Mouse (Mus musculus) cerebellum, postnatal 36 days (tissue): Measurements from ENCODE around the gene Sema3f.
A peak's percentile ranks its signal among the peaks of the same experiment; 100 is the strongest.

ENCODE experiments used
- DNase-seq, 2 experiments: peaks; one replicate each; pipeline ENCODE4 v3.0.0; 2021 to 2022; ENCODE audit warnings: mixed read lengths in 2 of 2

The Sema3f gene

DNA sequence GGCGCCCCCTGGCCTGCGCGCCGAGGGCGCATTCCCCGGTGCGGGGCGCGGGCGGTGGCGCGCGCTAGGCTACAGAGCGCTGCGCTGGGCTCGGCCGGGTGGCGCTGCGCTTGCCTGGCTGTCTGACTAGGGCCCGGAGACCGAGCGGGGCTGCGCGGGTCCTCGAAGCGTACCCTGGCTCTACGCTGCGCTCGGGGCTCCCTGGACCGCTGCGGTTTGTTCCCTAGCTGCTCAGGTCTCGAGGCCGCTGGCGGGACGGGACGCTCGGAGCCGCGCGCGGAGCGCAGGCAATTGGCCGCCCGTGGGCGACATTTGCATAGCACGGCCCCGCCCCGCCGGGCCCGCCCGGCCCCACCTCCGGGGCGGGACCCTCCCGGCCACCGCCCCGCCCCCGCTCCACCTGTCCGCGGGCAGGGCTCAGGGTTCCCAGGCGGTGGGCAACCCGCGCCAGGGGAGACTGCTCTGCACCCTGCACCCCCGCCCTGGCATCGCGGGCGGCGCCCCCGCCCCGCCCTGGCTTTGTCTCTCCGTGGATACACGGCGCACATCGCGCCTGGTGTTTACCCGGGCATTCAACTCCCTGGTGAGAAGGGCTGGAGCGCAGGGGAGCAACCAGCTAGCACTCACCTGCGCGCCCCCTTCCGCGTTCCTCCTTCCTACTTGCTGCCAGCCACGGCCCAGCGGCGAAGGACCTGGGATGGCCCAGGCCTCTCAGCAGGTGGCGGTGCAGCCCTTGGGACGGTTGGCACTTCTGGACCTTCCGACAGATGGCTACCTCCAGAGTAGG lies at the start of gene Sema3f:
Gene Sema3f (minus strand): TSS at position 779 of the 787 bp plus-strand sequence.
- DNase-seq, result peak; percentile 77 to 88

DNA sequence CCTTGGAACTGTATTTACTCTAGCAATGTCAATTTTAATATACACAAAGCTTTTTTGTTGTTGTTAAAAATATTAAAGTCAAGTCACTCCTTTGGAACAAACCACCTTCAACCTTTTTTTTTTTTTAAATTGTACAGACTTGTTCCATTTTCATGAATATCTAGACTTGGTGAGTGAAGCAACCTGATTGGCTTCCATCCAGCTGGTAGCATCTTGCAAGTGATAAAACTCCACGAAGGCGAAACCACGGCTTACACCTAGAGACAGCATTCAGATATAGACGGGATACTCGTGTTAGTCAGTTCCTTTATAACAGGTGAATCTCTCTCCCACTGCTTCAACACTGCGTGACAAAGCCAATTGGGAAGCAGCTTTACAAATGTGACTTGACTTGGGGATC lies 49.3 kb upstream of the Sema3f start:
- DNase-seq, result no peak

DNA sequence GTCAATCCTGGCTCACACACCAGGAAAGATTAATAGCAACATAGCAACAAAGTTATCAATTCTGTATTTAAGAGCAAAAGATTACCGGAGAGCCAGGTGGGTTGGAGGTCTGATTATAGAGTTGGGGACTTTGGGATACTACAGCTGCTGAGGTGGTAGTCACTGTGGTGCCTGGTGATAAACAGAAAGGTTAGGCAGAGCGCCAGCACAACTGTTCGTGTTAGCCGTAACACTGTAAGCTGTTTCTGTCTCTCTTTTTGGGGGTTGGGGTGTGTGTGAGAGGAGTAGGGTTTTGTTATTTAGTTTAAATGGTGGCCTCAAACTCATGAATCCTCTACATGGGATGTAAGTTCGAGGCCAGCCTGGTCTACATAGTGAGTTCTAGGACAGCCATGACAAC lies 40.1 kb upstream of the Sema3f start:
- DNase-seq, result no peak

GRCm38 (mm10) chr9:107748063-107748462 lies 37.8 kb upstream of the Sema3f start:
- no peak for DNase-seq

GRCm38 (mm10) chr9:107747310-107747709 lies 37.0 kb upstream of the Sema3f start:
- no peak for DNase-seq

- DNase-seq, result no peak
These were observed 36.4 kb upstream of the Sema3f start for GRCm38 (mm10) chr9:107746679-107747078.

DNA sequence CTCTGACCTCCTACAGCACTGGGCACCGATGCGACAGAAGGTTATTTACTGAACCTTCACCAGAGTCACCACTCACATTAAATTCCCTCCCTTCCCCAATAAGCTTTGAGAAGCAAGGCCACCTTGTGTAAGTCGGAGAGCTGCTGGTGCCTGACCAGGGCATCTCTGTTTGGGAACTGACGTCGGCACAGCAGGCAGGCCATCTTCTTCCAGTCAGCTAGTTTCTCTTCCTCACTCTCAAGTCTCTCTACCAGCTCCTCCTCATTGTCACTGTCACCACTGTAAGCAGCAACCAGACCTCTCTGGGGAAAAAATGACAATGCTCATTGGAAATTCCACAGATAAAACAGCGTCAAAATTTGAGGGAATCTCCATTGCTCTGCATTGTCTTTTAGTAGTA lies 33.8 kb upstream of the Sema3f start:
- no peak for DNase-seq

GRCm38 (mm10) chr9:107738841-107739202 lies 28.5 kb upstream of the Sema3f start:
- DNase-seq, result peak; percentile 31 to 34

GRCm38 (mm10) chr9:107738020-107738840 lies 28.0 kb upstream of the Sema3f start:
- DNase-seq, result peak; percentile 86 to 91

DNA sequence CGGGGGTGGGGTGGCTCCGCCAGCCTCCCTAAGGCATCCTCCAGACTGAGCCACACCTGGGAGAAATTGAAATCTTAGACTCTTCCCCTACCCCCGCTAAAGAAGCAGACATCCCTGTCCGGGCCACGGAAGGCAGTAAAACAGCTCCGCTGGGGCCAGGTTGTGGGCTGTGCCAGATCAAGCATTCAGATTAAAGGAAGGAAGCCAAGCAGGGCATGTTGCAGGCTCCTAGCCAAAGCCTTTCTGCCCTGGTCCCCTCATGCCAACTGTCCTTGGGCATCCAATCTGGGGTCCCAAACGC lies 25.9 kb upstream of the Sema3f start:
- DNase-seq, result peak in 1 of 2 experiments; percentile 25

GRCm38 (mm10) chr9:107735356-107736184 lies 25.3 kb upstream of the Sema3f start:
- peak in 1 of 2 experiments; percentile 2 for DNase-seq

GRCm38 (mm10) chr9:107734567-107734971 lies 24.3 kb upstream of the Sema3f start:
- DNase-seq, result peak in 1 of 2 experiments; percentile 2

GRCm38 (mm10) chr9:107729709-107730108 lies 19.4 kb upstream of the Sema3f start:
- no peak for DNase-seq

GRCm38 (mm10) chr9:107728919-107729670 lies 18.8 kb upstream of the Sema3f start:
- no peak for DNase-seq

- DNase-seq, result no peak
These were observed 16.8 kb upstream of the Sema3f start for GRCm38 (mm10) chr9:107727041-107727440.

- no peak for DNase-seq
These were observed 14.5 kb upstream of the Sema3f start for GRCm38 (mm10) chr9:107724796-107725195.

GRCm38 (mm10) chr9:107723794-107724531 lies 13.7 kb upstream of the Sema3f start:
- DNase-seq, result no peak

GRCm38 (mm10) chr9:107723292-107723691 lies 13.0 kb upstream of the Sema3f start:
- no peak for DNase-seq

GRCm38 (mm10) chr9:107718781-107719540 lies 8.7 kb upstream of the Sema3f start:
- no peak for DNase-seq

GRCm38 (mm10) chr9:107716951-107717350 lies 6.7 kb upstream of the Sema3f start:
- no peak for DNase-seq

DNA sequence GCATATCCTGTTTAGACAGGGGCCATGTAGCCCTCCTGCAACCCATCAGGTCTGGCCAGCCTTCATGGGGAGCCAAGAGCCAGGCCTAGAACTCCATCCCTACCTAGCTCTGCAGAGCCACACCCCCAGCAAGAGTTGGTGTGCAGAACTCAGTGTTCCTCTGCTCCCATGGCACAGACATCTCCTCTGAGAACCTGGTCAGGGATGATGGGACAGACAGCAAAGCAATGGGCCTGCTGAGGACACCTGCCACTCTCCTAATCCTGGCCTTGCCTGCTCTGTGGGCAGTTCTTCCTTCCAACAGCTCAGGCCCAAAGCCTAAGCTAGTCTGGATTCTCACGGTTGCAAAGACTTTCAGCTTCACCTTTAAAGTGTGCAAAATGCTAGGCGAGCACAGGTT lies 5.4 kb upstream of the Sema3f start:
- no peak for DNase-seq
